Mouse (Mus musculus) small intestine, adult 2 months (tissue): ENCODE measurements around the gene Slc13a3.

Source experiments
- CTCF ChIP-seq: fragments of 200-500 bp; IDR thresholded peaks from 2 replicates; pipeline ENCODE4 v1.5.1; 2012; ENCODE audit warnings: low read depth, mild to moderate bottlenecking, control low read depth, inconsistent platforms, low read length, moderate library complexity, mixed read lengths; ENCODE audit not compliant: insufficient replicate concordance, insufficient read length; ENCODE audit errors: extremely low read depth
- POLR2A ChIP-seq: fragments of 200-500 bp; IDR thresholded peaks from 2 replicates; pipeline ENCODE4 v1.6.1; 2012; ENCODE audit warnings: low read depth, mild to moderate bottlenecking, control low read depth, inconsistent platforms, low read length, moderate library complexity

DNA sequence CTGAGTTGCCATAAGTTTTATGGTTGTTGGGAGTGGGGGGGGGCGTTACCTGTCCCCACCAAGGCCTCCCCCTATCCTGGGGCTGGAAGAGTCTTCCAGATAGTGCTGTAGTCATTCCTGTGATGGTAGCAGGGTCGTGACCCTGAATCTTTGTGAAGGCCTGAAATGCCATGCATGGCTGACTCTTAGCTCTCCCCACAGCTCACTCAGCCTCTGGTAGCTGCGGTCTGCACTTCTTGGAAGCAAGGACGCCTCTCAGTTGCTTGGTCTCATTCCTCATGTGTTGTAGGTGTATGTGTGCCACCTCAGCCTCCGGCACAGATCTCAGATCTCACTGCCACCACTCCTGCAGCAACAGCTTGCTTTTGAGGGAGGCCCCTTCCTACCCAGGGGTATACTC lies 2.8 kb upstream of the Slc13a3 start:
- TF ChIP-seq POLR2A (no peak), CTCF (no peak)
